Mouse (Mus musculus) ES-E14 (cell line): ENCODE data around the gene Smyd5. TPM values are rescaled to one million over a fixed set of nuclear protein-coding genes. Genes with fewer than 3 reads are reported as not detected.

ENCODE experiments used
- DNase-seq: peaks from one replicate; pipeline ENCODE4 v3.0.0-alpha.2; 2013; ENCODE audit warnings: low read depth, low spot score
- H3K27ac ChIP-seq: 2 replicates; pipeline ENCODE4 v1.5.1; 2012; ENCODE audit warnings: low read depth, mild to moderate bottlenecking, low read length, moderate library complexity, mixed read lengths; ENCODE audit not compliant: poor library complexity, insufficient read depth, severe bottlenecking
- H3K36me3 ChIP-seq: 2 replicates; pipeline ENCODE4 v1.6.1; 2012; ENCODE audit warnings: mild to moderate bottlenecking, low read length, moderate library complexity, mixed read lengths; ENCODE audit not compliant: control insufficient read depth, poor library complexity, insufficient read depth, severe bottlenecking
- H3K4me1 ChIP-seq, 2 experiments: fragments of 150-350 bp in 1 of 2; sonication (generic) in 1 of 2; 2 replicates each; pipeline ENCODE4 v1.6.1; 2012; ENCODE audit warnings: low read length in 2 of 2, mild to moderate bottlenecking in 1 of 2, mixed read lengths in 1 of 2; ENCODE audit not compliant: control insufficient read depth in 2 of 2, insufficient read depth in 2 of 2, poor library complexity in 1 of 2
- H3K4me3 ChIP-seq, 2 experiments: fragments of 150-350 bp in 1 of 2; sonication (generic) in 1 of 2; 2 replicates each; pipeline ENCODE4 v1.5.1; 2012; ENCODE audit warnings: low read length in 2 of 2, low read depth in 1 of 2, mild to moderate bottlenecking in 1 of 2, mixed read lengths in 1 of 2; ENCODE audit not compliant: insufficient read depth in 1 of 2, poor library complexity in 1 of 2, severe bottlenecking in 1 of 2
- H3K9ac ChIP-seq: 2 replicates; pipeline ENCODE4 v1.6.1; 2012; ENCODE audit warnings: low read depth, mild to moderate bottlenecking, low read length, mixed read lengths; ENCODE audit not compliant: poor library complexity, insufficient read depth, severe bottlenecking
- H3K9me3 ChIP-seq: fragments of 150-350 bp; sonication (generic); 2 replicates; pipeline ENCODE4 v1.6.1; 2012; ENCODE audit warnings: low read depth, mild to moderate bottlenecking, low read length; ENCODE audit not compliant: control insufficient read depth, insufficient read depth
- CHD2 ChIP-seq: IDR thresholded peaks from 2 replicates; pipeline ENCODE4 v1.6.1; 2014; ENCODE audit warnings: mild to moderate bottlenecking, low read depth, low read length, inconsistent platforms
- HCFC1 ChIP-seq: IDR thresholded peaks from 2 replicates; pipeline ENCODE4 v1.6.1; 2012; ENCODE audit warnings: low read length, inconsistent platforms, borderline replicate concordance; ENCODE audit not compliant: insufficient read depth
- MAFK ChIP-seq: IDR thresholded peaks from 2 replicates; pipeline ENCODE4 v1.6.1; 2014; ENCODE audit warnings: mild to moderate bottlenecking, low read depth, low read length, inconsistent platforms; ENCODE audit not compliant: insufficient read depth
- ZC3H11A ChIP-seq: IDR thresholded peaks from 2 replicates; pipeline ENCODE4 v1.6.1; 2012; ENCODE audit warnings: low read depth, mild to moderate bottlenecking, inconsistent platforms, low read length, borderline replicate concordance
- ZNF384 ChIP-seq: IDR thresholded peaks from 2 replicates; pipeline ENCODE4 v1.6.1; 2012; ENCODE audit warnings: low read depth, low read length, inconsistent platforms
- in situ Hi-C, 2 experiments: fragments of 600-800 bp; cut with MboI; formaldehyde crosslinking; loops; one replicate each; pipeline ENCODE4 v1.15.1; 2025; ENCODE audit warnings: low sequenced_read_pairs in 2 of 2, inconsistent platforms in 1 of 2; ENCODE audit not compliant: unreplicated experiment in 2 of 2
- total RNA-seq: library from RNA; depleted of rRNA; stranded (reverse); fragments of 300-350 nt; gene quantifications from 2 replicates; pipeline ENCODE4 v1.2.3, GENCODE M21; 2012

The Smyd5 gene
- total RNA-seq, 1 experiment = 94.1 TPM

GRCm38 (mm10) chr6:85480685-85481084, 48.9 kb downstream of the Smyd5 start:
- Histone ChIP-seq H3K4me3 (no peak overlapping the region), H3K36me3 (no peaks in the 10 kb centered on the region), H3K9me3 (no peaks in the 10 kb centered on the region), H3K9ac (no peak overlapping the region), H3K27ac (no peak overlapping the region), H3K4me1 (peaks cover 2 to 17% of the 10 kb centered on the region in 2 experiments; a peak in 1 of 4 replicates)
- in situ Hi-C loops = no loop called here
- TF ChIP-seq CHD2 (no peak), ZNF384 (no peak), HCFC1 (no peak)
- no peak for DNase-seq

GRCm38 (mm10) chr6:85483843-85484721, 52.3 kb downstream of the Smyd5 start:
- no peak for DNase-seq
- peak overlapping the region; percentile 19; the same call in 1 of the 2 replicates for H3K9ac ChIP-seq
- in situ Hi-C loops = no loop called here
- H3K4me3 ChIP-seq = peak overlapping the region; percentile 62 to 71
- no peak overlapping the region for H3K27ac ChIP-seq
- H3K9me3 ChIP-seq = no peaks in the 10 kb centered on the region
- no peak for TF ChIP-seq ZC3H11A
- no peaks in the 10 kb centered on the region for H3K36me3 ChIP-seq
- H3K4me1 ChIP-seq = peaks cover 0 to 6% of the 10 kb centered on the region in 2 experiments; a peak in 2 of 4 replicates

GRCm38 (mm10) chr6:85485738-85486137, 53.9 kb downstream of the Smyd5 start:
- no peaks in the 10 kb centered on the region for H3K36me3 ChIP-seq
- DNase-seq = no peak
- H3K4me3 ChIP-seq = no peak overlapping the region
- H3K9me3 ChIP-seq = no peaks in the 10 kb centered on the region
- H3K9ac ChIP-seq = no peak overlapping the region
- no peak for TF ChIP-seq MAFK
- no peak for TF ChIP-seq ZC3H11A
- TF ChIP-seq ZNF384 = no peak
- no peak for TF ChIP-seq HCFC1
- no peak for TF ChIP-seq CHD2
- no peak overlapping the region for H3K27ac ChIP-seq
- in situ Hi-C loops = no loop called here
- peaks cover 0 to 9% of the 10 kb centered on the region in 2 experiments; a peak in 2 of 4 replicates for H3K4me1 ChIP-seq

- no peaks in the 10 kb centered on the region for H3K36me3 ChIP-seq
- H3K4me1 ChIP-seq = peaks cover 0 to 9% of the 10 kb centered on the region in 2 experiments; a peak in 2 of 4 replicates
- in situ Hi-C loops = no loop called here
- no peak overlapping the region for H3K27ac ChIP-seq
- TF ChIP-seq CHD2 (no peak), ZC3H11A (no peak), MAFK (no peak), HCFC1 (no peak), ZNF384 (no peak)
- H3K9me3 ChIP-seq = no peaks in the 10 kb centered on the region
- no peak for DNase-seq
- H3K4me3 ChIP-seq = no peak overlapping the region
- H3K9ac ChIP-seq = no peak overlapping the region
These were observed 56.7 kb downstream of the Smyd5 start for GRCm38 (mm10) chr6:85488510-85488909.
